In genomic region chr16:8008966-8009365, GRCm38 (mm10) we compare ENCODE assay signal across 13 mouse cellular contexts.
DNase-seq lines count a peak whose midpoint lies in the region; ATAC-seq and TF ChIP-seq lines count a peak whose summit lies in the region.
"Had no signal": no experiment of that assay in that cellular context is flagged by ENCODE, and none has a peak within 500 bp of the region (broad histone marks: within the 10 kb centered on the region; RNA-seq: fewer than 3 reads in every experiment).

No protein-coding gene starts in this region.

- peak; percentile 39 for DNase-seq in layer of hippocampus, adult 11-12 months (ENCODE audit: low spot score)
- no peak for DNase-seq in layer of hippocampus, postnatal 10 days (ENCODE audit: low spot score in 2 of 2)
- peak; percentile 6 for DNase-seq in Muller cell, postnatal 12 days (ENCODE audit: inconsistent ontology term)
- peak; percentile 50 to 81 for DNase-seq in left cerebral cortex, postnatal 14 days (ENCODE audit: low spot score in 2 of 2)
- no peak for DNase-seq in forebrain, embryonic 14.5 days (ENCODE audit: low spot score)
- no peak for DNase-seq in retina, embryonic 14.5 days (ENCODE audit: low spot score)
- DNase-seq: kidney, adult 8-10 months; thymus, adult 2 months had no signal

- peak overlapping the region; percentile 94; the same call in 1 of the 2 replicates for H3K27ac ChIP-seq in cortical plate, adult 2 months (ENCODE audit: insufficient read depth, low read length)
- no peak overlapping the region for H3K27ac ChIP-seq in forebrain, embryonic 14.5 days (ENCODE audit: low read depth, low read length)
- H3K27ac ChIP-seq: forebrain, embryonic 15.5 days; limb, embryonic 15.5 days; midbrain, embryonic 12.5 days had no signal

- no peak for TF ChIP-seq POLR2A in cortical plate, adult 2 months (IDR thresholded peaks at IDR 0.05; ENCODE audit: extremely low read depth, insufficient read depth, low read length)

- no peak overlapping the region for H3K4me2 ChIP-seq in forebrain, embryonic 14.5 days (ENCODE audit: low read length)
- H3K4me2 ChIP-seq: forebrain, embryonic 15.5 days; limb, embryonic 15.5 days; midbrain, embryonic 12.5 days had no signal

- H3K27me3 ChIP-seq in forebrain, embryonic 14.5 days (replicated peaks; ENCODE audit: control insufficient read depth, insufficient read depth, low read length), result no peaks in the 10 kb centered on the region
- H3K27me3 ChIP-seq: forebrain, embryonic 15.5 days; limb, embryonic 15.5 days; midbrain, embryonic 12.5 days had no signal

- no peak overlapping the region for H3K4me3 ChIP-seq in cortical plate, adult 2 months (ENCODE audit: insufficient read depth, low read length)
- H3K4me3 ChIP-seq in forebrain, embryonic 14.5 days (ENCODE audit: low read depth, low read length), result no peak overlapping the region
- H3K4me3 ChIP-seq: forebrain, embryonic 15.5 days; limb, embryonic 15.5 days; midbrain, embryonic 12.5 days had no signal

- intact Hi-C loops in left cerebral cortex, postnatal 14 days (cut with DNase I), result no loop called here

- WGBS in forebrain, embryonic 14.5 days, result 77% methylated on average over 3 of the region's 3 CpGs

- H3K4me1 ChIP-seq in cortical plate, adult 2 months (ENCODE audit: control insufficient read depth, insufficient read depth, low read length), result peaks cover 2% of the 10 kb centered on the region; the same call in 1 of the 2 replicates
- no peaks in the 10 kb centered on the region for H3K4me1 ChIP-seq in forebrain, embryonic 14.5 days (ENCODE audit: control insufficient read depth, insufficient read depth, low read length)
- H3K4me1 ChIP-seq: forebrain, embryonic 15.5 days; limb, embryonic 15.5 days; midbrain, embryonic 12.5 days had no signal

- no peaks in the 10 kb centered on the region for H3K9me3 ChIP-seq in forebrain, embryonic 14.5 days (replicated peaks; ENCODE audit: control insufficient read depth, low read length)
- H3K9me3 ChIP-seq: forebrain, embryonic 15.5 days; limb, embryonic 15.5 days; midbrain, embryonic 12.5 days had no signal

- no peak overlapping the region for H3K9ac ChIP-seq in forebrain, embryonic 14.5 days (ENCODE audit: low read length)
- H3K9ac ChIP-seq: forebrain, embryonic 15.5 days; limb, embryonic 15.5 days; midbrain, embryonic 12.5 days had no signal

- ATAC-seq in forebrain, embryonic 14.5 days, result no peak
- ATAC-seq in CD4-positive, CD25-positive, alpha-beta regulatory T cell, adult 4 months, result no peak
- ATAC-seq: forebrain, embryonic 15.5 days had no signal

- no peaks in the 10 kb centered on the region for H3K36me3 ChIP-seq in forebrain, embryonic 14.5 days (ENCODE audit: control insufficient read depth, insufficient read depth, low read length)
- H3K36me3 ChIP-seq: forebrain, embryonic 15.5 days; limb, embryonic 15.5 days; midbrain, embryonic 12.5 days had no signal

- no peak for TF ChIP-seq CTCF in cortical plate, adult 2 months (IDR thresholded peaks at IDR 0.05; ENCODE audit: extremely low read depth, insufficient read depth, low read length)

Comparison
In these comparisons a context has a peak if more than half of its experiments do, and no peak if none do; other contexts are left out.
1. DNase-seq: peak in layer of hippocampus, adult 11-12 months (single experiment), Muller cell, postnatal 12 days (single experiment) and left cerebral cortex, postnatal 14 days (2 of 2); none in layer of hippocampus, postnatal 10 days (0 of 2), forebrain, embryonic 14.5 days (single experiment) and retina, embryonic 14.5 days (single experiment).